Mouse (Mus musculus): Measurements from ENCODE around the gene Prl3b1.

Prl3b1 gene

GRCm38 (mm10) chr13:27241547-27241946 is at the start of gene Prl3b1:
Prl3b1 (plus strand) TSS chr13:27241847.
- DNase-seq (ENCODE audit: low spot score): no peak

DNA sequence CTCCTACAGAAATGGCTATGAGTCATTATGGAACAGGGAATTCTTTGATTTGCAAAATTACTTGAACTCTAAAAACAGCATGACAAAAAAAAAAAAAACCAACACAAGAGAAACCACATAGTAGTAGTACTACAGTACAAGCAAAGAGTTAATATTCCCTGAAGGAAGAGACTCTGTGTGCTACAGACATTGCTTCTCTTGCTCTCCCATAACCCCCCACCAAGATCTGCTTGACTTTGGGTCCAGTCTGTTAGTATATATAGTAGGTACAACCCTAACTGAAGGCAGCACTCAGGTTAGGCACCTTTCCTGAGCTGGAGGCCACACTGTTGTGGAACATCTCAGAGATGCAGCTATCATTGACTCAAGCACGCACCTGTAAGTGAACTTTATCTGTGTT is 45.3 kb upstream of the Prl3b1 start, which contains the start of gene Prl3c1:
Gene Prl3c1 (plus strand): TSS at position 301 of the 400 bp plus-strand sequence.
- no peak for DNase-seq (ENCODE audit: low spot score)

DNA sequence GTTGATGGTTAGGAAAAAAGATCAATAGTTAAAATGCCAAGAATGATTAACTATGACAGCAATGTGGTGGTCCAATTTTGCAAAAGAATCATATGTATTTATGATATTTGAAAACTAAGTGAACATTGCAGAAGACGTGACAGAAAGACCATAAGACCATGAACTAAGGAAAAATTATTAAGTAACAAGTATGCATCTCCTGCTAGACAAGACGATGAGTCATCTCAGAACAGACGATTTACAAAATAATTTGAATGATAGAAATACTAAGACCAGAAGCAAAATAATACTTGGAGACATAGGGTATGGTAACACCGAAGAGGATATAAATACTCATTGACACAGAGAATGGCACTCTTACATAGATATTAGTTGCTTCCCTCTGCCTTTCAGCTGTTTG is 17.5 kb downstream of the Prl3b1 start, which contains the start of gene Prl3a1:
Gene Prl3a1 (plus strand): TSS at position 301 of the 400 bp plus-strand sequence.
- DNase-seq (ENCODE audit: low spot score): no peak
